Mouse (Mus musculus): Measurements from ENCODE around the gene Nox1. TPM values are rescaled to one million over a fixed set of nuclear protein-coding genes. Genes with fewer than 3 reads are reported as not detected.

Nox1 gene
- total RNA-seq, 2 experiments from 2014 or later: not detected

GRCm38 (mm10) chrX:134133821-134134220, 87.9 kb downstream of the Nox1 start:
- no peak for DNase-seq (ENCODE audit: low spot score in 2 of 2)
- intact Hi-C loops (cut with DNase I): no loop called here

- DNase-seq (ENCODE audit: low spot score in 2 of 2): no peak
- intact Hi-C loops (cut with DNase I): no loop called here
Measured at GRCm38 (mm10) chrX:134132295-134132694, 89.5 kb downstream of the Nox1 start.

- intact Hi-C loops (cut with DNase I): no loop called here
- DNase-seq (ENCODE audit: low spot score in 2 of 2): no peak
Measured at GRCm38 (mm10) chrX:134128549-134128948, 93.2 kb downstream of the Nox1 start.

GRCm38 (mm10) chrX:134116417-134116816, 105.3 kb downstream of the Nox1 start:
- intact Hi-C loops (cut with DNase I): no loop called here
- DNase-seq (ENCODE audit: low spot score in 2 of 2): no peak

GRCm38 (mm10) chrX:134111767-134112166, 110.0 kb downstream of the Nox1 start:
- intact Hi-C loops (cut with DNase I): no loop called here
- DNase-seq (ENCODE audit: low spot score in 2 of 2): no peak

GRCm38 (mm10) chrX:134102641-134103040, 119.1 kb downstream of the Nox1 start:
- peak in 1 of 2 experiments; percentile 5 for DNase-seq (ENCODE audit: low spot score in 2 of 2)
- intact Hi-C loops (cut with DNase I): no loop called here

- intact Hi-C loops (cut with DNase I): no loop called here
- no peak for DNase-seq (ENCODE audit: low spot score in 2 of 2)
Measured at GRCm38 (mm10) chrX:134085453-134085852, 136.3 kb downstream of the Nox1 start.

- no peak for DNase-seq (ENCODE audit: low spot score in 2 of 2)
- intact Hi-C loops (cut with DNase I): no loop called here
Measured at GRCm38 (mm10) chrX:134059764-134060163, 162.0 kb downstream of the Nox1 start.

- intact Hi-C loops (cut with DNase I): no loop called here
Measured at GRCm38 (mm10) chrX:134058987-134059712, 162.6 kb downstream of the Nox1 start, which contains the start of gene Cstf2. Cstf2 (plus strand) TSS chrX:134059187.

GRCm38 (mm10) chrX:134058040-134058875, 163.5 kb downstream of the Nox1 start:
- intact Hi-C loops (cut with DNase I): no loop called here
- peak in 1 of 2 experiments; percentile 4 for DNase-seq (ENCODE audit: low spot score in 2 of 2)

More at GRCm38 (mm10) chrX:134058987-134059712, 162.6 kb downstream of the Nox1 start, which contains the start of gene Cstf2:
- peak; percentile 92 to 93 for DNase-seq (ENCODE audit: low spot score in 2 of 2)

GRCm38 (mm10) chrX:134056897-134057296, 164.9 kb downstream of the Nox1 start:
- intact Hi-C loops (cut with DNase I): no loop called here
- DNase-seq (ENCODE audit: low spot score in 2 of 2): no peak

GRCm38 (mm10) chrX:134048994-134049393, 172.8 kb downstream of the Nox1 start:
- no peak for DNase-seq (ENCODE audit: low spot score in 2 of 2)
- intact Hi-C loops (cut with DNase I): no loop called here

Small RNA genes within 50 kb of the gene (microRNA-seq; reads per million reads assigned to microRNA genes)
- not detected for gene Mir3112

Other genes with a start within 250 kb of the Nox1 start
- under 1 TPM; 0.27 to 0.54 TPM for gene Sytl4, start 240.1 kb downstream of the Nox1 start, total RNA-seq (2021)
- 100 to 1,000 TPM; 110 to 135 TPM for gene Cstf2, start 162.8 kb downstream of the Nox1 start, total RNA-seq (2021)
- gene Xkrx, start 59.9 kb downstream of the Nox1 start, total RNA-seq (2021): 1 to 10 TPM; 1.2 to 1.6 TPM
- gene Arl13a, start 34.5 kb downstream of the Nox1 start, total RNA-seq (2021): not detected
- gene Trmt2b, start 55.0 kb upstream of the Nox1 start, total RNA-seq (2021): 1 to 10 TPM; 8.1 to 8.7 TPM
- gene Tmem35a, start 73.3 kb upstream of the Nox1 start, total RNA-seq (2021): 10 to 100 TPM; 54.4 to 65.1 TPM
- under 1 TPM; 0.11 to 0.25 TPM for gene Cenpi, start 86.1 kb upstream of the Nox1 start, total RNA-seq (2021)
- 10 to 100 TPM; 53.0 to 66.3 TPM for gene Drp2, start 182.6 kb upstream of the Nox1 start, total RNA-seq (2021)